Mouse (Mus musculus): Measurements from ENCODE around the gene Pef1.

The Pef1 gene

GRCm38 (mm10) chr4:130177536-130177935 lies 75.2 kb downstream of the Pef1 start:
- peak; percentile 87 for DNase-seq
